Mouse (Mus musculus): ENCODE data around the gene Lonp1.

The Lonp1 gene

GRCm38 (mm10) chr17:56585171-56585821 is 41.4 kb downstream of the Lonp1 start:
- peak; percentile 47 for DNase-seq

GRCm38 (mm10) chr17:56584257-56585130 is 42.2 kb downstream of the Lonp1 start, which contains the start of the genes Safb2 and Safb:
Gene Safb2 (minus strand): TSS chr17:56584585.
Gene Safb (plus strand): TSS chr17:56584825.
- peak; percentile 99 for DNase-seq

GRCm38 (mm10) chr17:56583611-56584256 is 43.0 kb downstream of the Lonp1 start:
- no peak for DNase-seq

- no peak for DNase-seq
These were observed 43.6 kb downstream of the Lonp1 start for GRCm38 (mm10) chr17:56583071-56583470.

- no peak for DNase-seq
These were observed 53.7 kb downstream of the Lonp1 start for GRCm38 (mm10) chr17:56572939-56573338.

GRCm38 (mm10) chr17:56572154-56572553 is 54.5 kb downstream of the Lonp1 start:
- DNase-seq: no peak

GRCm38 (mm10) chr17:56570287-56570686 is 56.4 kb downstream of the Lonp1 start:
- no peak for DNase-seq

- DNase-seq: no peak
These were observed 59.3 kb downstream of the Lonp1 start for GRCm38 (mm10) chr17:56567370-56567769.

- no peak for DNase-seq
These were observed 59.8 kb downstream of the Lonp1 start for GRCm38 (mm10) chr17:56566918-56567317.

- peak; percentile 38 for DNase-seq
These were observed 60.4 kb downstream of the Lonp1 start for GRCm38 (mm10) chr17:56566293-56566692.

All from right cerebral cortex, postnatal 14 days (tissue).